Mouse (Mus musculus): ENCODE measurements around the gene Mapkapk3. TPM values are rescaled to one million over a fixed set of nuclear protein-coding genes. Genes with fewer than 3 reads are reported as not detected.

The Mapkapk3 gene
- polyA plus RNA-seq, 1 experiment from 2014 or later = 2.1 TPM

DNA sequence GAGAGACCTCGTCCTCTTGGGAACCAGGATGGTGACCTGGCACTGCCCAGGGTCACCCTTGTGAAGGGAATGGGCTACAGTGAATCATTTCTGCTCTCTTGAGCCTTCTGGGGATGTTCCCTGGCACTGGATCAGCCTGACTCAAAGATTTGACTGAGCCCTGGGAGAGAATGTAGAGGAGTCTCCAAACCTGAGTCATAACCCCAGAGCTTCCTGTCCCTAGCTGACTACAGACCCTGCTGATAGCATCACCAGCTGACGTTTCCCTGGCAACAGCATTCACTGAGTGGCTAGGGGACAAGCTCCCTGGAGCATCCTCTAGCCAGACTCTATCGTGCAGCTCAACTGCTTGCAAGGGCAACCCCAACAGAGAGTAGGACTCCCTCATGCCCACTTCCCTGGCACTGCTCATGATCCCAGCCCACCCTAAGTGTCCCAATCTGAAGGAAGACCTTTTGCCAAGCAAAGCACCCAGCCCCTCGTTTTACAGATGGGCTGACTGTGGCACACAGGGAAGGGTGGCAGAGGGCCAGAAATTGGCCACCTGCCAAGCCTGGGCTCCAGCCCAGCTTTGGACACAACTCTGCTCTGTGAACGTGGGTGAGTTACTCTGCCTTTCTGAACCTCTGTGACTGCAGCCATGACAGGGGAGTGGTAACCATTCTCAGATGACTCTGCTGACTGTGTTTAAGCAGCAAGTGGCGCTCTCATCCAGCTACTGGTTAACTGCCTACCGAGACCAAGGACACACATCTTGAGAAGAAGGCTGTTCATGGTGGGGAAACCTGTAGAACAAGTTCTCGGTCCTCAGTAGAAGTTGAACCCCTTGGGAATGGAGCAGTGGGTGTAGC is 10.9 kb downstream of the Mapkapk3 start:
- Histone ChIP-seq H3K9ac (replicated peaks; ENCODE audit: low read depth, low read length) (no peak overlapping the region), H3K4me1 (ENCODE audit: control insufficient read depth, insufficient read depth, low read length) (0 out of 2 replicates have a peak, but pooled peaks cover 3% of the 10 kb centered on the region), H3K4me3 (ENCODE audit: low read depth, low read length) (no peak overlapping the region), H3K27me3 (ENCODE audit: control insufficient read depth, insufficient read depth, low read length) (no peaks in the 10 kb centered on the region), H3K4me2 (ENCODE audit: low read depth, low read length) (no peak overlapping the region), H3K9me3 (ENCODE audit: control insufficient read depth, low read length) (no peaks in the 10 kb centered on the region), H3K36me3 (ENCODE audit: control insufficient read depth, insufficient read depth, low read length) (no peaks in the 10 kb centered on the region), H3K27ac (ENCODE audit: low read depth, low read length) (no peak overlapping the region)
- peak; percentile 72 for ATAC-seq (ENCODE audit: low read depth)
- 50% methylated on average over 8 of the region's 8 CpGs for WGBS

DNA sequence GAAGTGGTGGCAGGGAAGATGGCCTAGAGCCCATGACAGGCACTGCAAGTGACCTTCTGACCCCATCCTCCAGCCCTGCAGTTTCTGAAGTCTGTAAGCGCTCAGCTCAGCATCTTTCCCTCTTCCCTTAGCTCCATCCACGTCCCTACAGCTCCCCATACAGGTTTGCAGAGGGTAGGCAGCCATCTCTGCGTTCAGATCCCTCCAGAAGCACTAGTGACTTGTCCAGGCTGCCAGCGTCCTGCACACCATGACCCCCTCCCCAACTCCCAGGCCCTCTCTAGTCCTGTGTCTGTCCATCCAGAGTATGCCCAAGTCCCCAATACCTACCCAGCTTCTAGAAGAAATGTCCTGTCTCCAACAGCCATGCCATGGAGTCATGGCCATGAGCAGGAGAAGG is 11.6 kb downstream of the Mapkapk3 start:
- no peaks in the 10 kb centered on the region for H3K9me3 ChIP-seq (ENCODE audit: control insufficient read depth, low read length)
- no peak overlapping the region for H3K4me3 ChIP-seq (ENCODE audit: low read depth, low read length)
- 0 out of 2 replicates have a peak, but pooled peaks cover 3% of the 10 kb centered on the region for H3K4me1 ChIP-seq (ENCODE audit: control insufficient read depth, insufficient read depth, low read length)
- no peak overlapping the region for H3K9ac ChIP-seq (replicated peaks; ENCODE audit: low read depth, low read length)
- H3K27me3 ChIP-seq (ENCODE audit: control insufficient read depth, insufficient read depth, low read length) = no peaks in the 10 kb centered on the region
- H3K27ac ChIP-seq (ENCODE audit: low read depth, low read length) = no peak overlapping the region
- no peak for ATAC-seq (ENCODE audit: low read depth)
- WGBS = 48% methylated on average over 4 of the region's 4 CpGs
- no peak overlapping the region for H3K4me2 ChIP-seq (ENCODE audit: low read depth, low read length)
- H3K36me3 ChIP-seq (ENCODE audit: control insufficient read depth, insufficient read depth, low read length) = no peaks in the 10 kb centered on the region

DNA sequence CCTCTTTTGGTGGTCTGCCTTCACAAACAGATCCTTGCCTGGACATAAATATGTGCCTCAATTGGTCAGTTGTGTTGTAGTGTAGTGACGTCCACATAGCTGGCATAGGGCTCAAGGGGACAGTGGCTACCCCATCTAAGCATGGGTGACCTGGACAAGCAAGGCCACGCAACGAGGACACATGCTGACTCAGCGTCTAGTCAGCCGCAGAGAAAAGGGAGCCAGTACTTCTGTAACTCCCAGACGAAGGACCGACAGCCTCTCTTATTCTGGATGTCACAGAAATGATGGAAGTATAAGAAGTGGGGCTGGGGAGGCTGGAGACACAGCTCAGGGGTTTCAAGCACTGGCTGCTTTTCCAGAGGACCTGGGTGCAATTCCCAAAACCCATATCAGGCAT is 12.1 kb downstream of the Mapkapk3 start:
- H3K36me3 ChIP-seq (ENCODE audit: control insufficient read depth, insufficient read depth, low read length) = no peaks in the 10 kb centered on the region
- no peak overlapping the region for H3K4me3 ChIP-seq (ENCODE audit: low read depth, low read length)
- no peak overlapping the region for H3K27ac ChIP-seq (ENCODE audit: low read depth, low read length)
- H3K4me1 ChIP-seq (ENCODE audit: control insufficient read depth, insufficient read depth, low read length) = 0 out of 2 replicates have a peak, but pooled peaks cover 3% of the 10 kb centered on the region
- H3K9ac ChIP-seq (replicated peaks; ENCODE audit: low read depth, low read length) = no peak overlapping the region
- H3K4me2 ChIP-seq (ENCODE audit: low read depth, low read length) = no peak overlapping the region
- no peak for ATAC-seq (ENCODE audit: low read depth)
- WGBS = 85% methylated on average over 7 of the region's 7 CpGs
- no peaks in the 10 kb centered on the region for H3K9me3 ChIP-seq (ENCODE audit: control insufficient read depth, low read length)
- H3K27me3 ChIP-seq (ENCODE audit: control insufficient read depth, insufficient read depth, low read length) = no peaks in the 10 kb centered on the region

DNA sequence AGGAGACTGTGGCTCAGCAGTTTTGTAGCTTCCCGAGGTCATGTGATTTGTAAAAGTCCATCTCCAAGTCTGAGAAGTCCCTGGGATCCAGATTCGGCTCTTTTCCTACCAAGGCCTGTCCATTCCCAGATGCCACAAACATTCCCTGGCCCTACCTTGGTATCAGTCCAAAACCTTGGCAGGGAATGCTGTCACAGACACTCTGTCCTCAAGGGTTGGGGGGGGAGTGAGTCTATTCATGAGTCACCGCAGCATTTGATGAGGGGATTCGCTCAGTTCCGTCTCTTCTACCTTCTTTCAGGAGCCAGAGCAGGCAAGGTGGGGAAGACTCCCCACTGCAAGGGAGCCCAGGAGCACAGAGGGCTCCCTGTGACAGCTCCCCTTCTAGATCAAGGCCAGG is 14.0 kb downstream of the Mapkapk3 start:
- ATAC-seq (ENCODE audit: low read depth) = no peak
- H3K9me3 ChIP-seq (ENCODE audit: control insufficient read depth, low read length) = no peaks in the 10 kb centered on the region
- H3K9ac ChIP-seq (replicated peaks; ENCODE audit: low read depth, low read length) = no peak overlapping the region
- no peaks in the 10 kb centered on the region for H3K27me3 ChIP-seq (ENCODE audit: control insufficient read depth, insufficient read depth, low read length)
- no peak overlapping the region for H3K4me3 ChIP-seq (ENCODE audit: low read depth, low read length)
- no peak overlapping the region for H3K27ac ChIP-seq (ENCODE audit: low read depth, low read length)
- H3K4me1 ChIP-seq (ENCODE audit: control insufficient read depth, insufficient read depth, low read length) = 0 out of 2 replicates have a peak, but pooled peaks cover 3% of the 10 kb centered on the region
- no peaks in the 10 kb centered on the region for H3K36me3 ChIP-seq (ENCODE audit: control insufficient read depth, insufficient read depth, low read length)
- no peak overlapping the region for H3K4me2 ChIP-seq (ENCODE audit: low read depth, low read length)
- WGBS = 88% methylated on average over 5 of the region's 5 CpGs

DNA sequence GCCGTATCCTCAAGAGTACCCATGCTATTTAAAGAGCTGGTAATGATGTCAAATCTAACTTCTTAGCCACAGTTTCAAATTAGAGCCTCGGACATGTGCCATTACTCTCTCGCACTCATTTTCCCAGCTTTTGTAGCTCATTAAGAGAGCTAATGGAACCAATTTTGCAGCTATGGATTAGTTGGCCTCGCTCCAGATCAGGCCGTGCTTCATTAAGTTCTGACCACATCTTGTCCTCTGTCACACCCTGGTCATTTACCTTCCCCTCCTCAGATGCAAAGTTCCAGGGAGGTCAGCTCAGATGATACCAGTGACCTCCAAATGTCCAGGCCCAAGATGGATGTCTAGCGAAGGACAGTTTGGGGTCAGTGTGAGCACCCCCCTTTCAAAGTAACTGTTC is 14.9 kb downstream of the Mapkapk3 start:
- H3K36me3 ChIP-seq (ENCODE audit: control insufficient read depth, insufficient read depth, low read length) = no peaks in the 10 kb centered on the region
- ATAC-seq (ENCODE audit: low read depth) = no peak
- no peak overlapping the region for H3K9ac ChIP-seq (replicated peaks; ENCODE audit: low read depth, low read length)
- no peak overlapping the region for H3K27ac ChIP-seq (ENCODE audit: low read depth, low read length)
- 0 out of 2 replicates have a peak, but pooled peaks cover 2% of the 10 kb centered on the region for H3K4me1 ChIP-seq (ENCODE audit: control insufficient read depth, insufficient read depth, low read length)
- no peaks in the 10 kb centered on the region for H3K27me3 ChIP-seq (ENCODE audit: control insufficient read depth, insufficient read depth, low read length)
- H3K9me3 ChIP-seq (ENCODE audit: control insufficient read depth, low read length) = no peaks in the 10 kb centered on the region
- H3K4me3 ChIP-seq (ENCODE audit: low read depth, low read length) = no peak overlapping the region
- H3K4me2 ChIP-seq (ENCODE audit: low read depth, low read length) = no peak overlapping the region
- WGBS = 83% methylated on average over 6 of the region's 6 CpGs

DNA sequence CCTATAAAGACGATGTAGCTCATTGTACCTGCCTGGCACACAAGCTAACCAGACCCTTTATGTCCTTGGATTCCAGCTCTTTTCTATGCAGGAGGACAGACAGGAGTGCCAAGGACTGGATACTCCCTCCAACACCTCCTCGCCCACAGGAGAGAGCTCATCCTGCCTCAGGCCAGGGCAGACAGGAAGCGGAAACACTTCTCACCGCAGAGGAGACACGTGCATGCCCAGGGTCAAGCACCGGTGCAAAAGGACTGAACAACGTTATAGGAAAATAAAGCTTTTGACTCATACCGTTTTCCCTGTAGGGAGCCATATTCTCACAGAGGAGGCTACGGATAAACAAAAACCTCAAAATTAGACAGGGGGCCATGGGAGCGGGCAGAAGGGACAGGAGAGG is 16.5 kb downstream of the Mapkapk3 start:
- Histone ChIP-seq H3K4me1 (ENCODE audit: control insufficient read depth, insufficient read depth, low read length) (no peaks in the 10 kb centered on the region), H3K9me3 (ENCODE audit: control insufficient read depth, low read length) (no peaks in the 10 kb centered on the region), H3K4me3 (ENCODE audit: low read depth, low read length) (no peak overlapping the region), H3K27ac (ENCODE audit: low read depth, low read length) (no peak overlapping the region), H3K27me3 (ENCODE audit: control insufficient read depth, insufficient read depth, low read length) (no peaks in the 10 kb centered on the region), H3K4me2 (ENCODE audit: low read depth, low read length) (no peak overlapping the region), H3K36me3 (ENCODE audit: control insufficient read depth, insufficient read depth, low read length) (no peaks in the 10 kb centered on the region), H3K9ac (replicated peaks; ENCODE audit: low read depth, low read length) (no peak overlapping the region)
- 77% methylated on average over 10 of the region's 10 CpGs for WGBS
- no peak for ATAC-seq (ENCODE audit: low read depth)

DNA sequence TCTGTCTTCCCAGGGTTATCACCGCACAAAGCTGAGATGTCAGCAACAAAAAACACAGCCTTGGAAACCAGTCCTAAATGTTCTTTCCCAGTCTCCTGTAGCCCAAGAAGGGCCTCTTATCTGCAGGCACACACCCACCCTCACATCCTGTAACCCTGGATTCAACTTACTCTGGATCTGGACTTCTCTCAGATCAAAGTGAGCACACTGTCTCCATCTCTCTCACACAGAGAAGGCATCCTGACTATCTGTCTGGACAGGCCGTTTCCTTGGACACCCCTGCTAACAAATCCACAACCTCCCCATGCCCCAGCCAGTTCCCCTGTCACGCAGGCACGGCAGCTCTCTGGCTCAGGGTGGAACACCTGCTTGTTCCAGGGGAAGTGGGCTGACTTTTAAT is 17.4 kb downstream of the Mapkapk3 start:
- H3K27ac ChIP-seq (ENCODE audit: low read depth, low read length) = no peak overlapping the region
- no peaks in the 10 kb centered on the region for H3K27me3 ChIP-seq (ENCODE audit: control insufficient read depth, insufficient read depth, low read length)
- H3K9ac ChIP-seq (replicated peaks; ENCODE audit: low read depth, low read length) = no peak overlapping the region
- H3K4me1 ChIP-seq (ENCODE audit: control insufficient read depth, insufficient read depth, low read length) = no peaks in the 10 kb centered on the region
- no peak overlapping the region for H3K4me3 ChIP-seq (ENCODE audit: low read depth, low read length)
- no peaks in the 10 kb centered on the region for H3K9me3 ChIP-seq (ENCODE audit: control insufficient read depth, low read length)
- H3K4me2 ChIP-seq (ENCODE audit: low read depth, low read length) = no peak overlapping the region
- H3K36me3 ChIP-seq (ENCODE audit: control insufficient read depth, insufficient read depth, low read length) = no peaks in the 10 kb centered on the region
- WGBS = 83% methylated on average over 4 of the region's 4 CpGs
- ATAC-seq (ENCODE audit: low read depth) = no peak

DNA sequence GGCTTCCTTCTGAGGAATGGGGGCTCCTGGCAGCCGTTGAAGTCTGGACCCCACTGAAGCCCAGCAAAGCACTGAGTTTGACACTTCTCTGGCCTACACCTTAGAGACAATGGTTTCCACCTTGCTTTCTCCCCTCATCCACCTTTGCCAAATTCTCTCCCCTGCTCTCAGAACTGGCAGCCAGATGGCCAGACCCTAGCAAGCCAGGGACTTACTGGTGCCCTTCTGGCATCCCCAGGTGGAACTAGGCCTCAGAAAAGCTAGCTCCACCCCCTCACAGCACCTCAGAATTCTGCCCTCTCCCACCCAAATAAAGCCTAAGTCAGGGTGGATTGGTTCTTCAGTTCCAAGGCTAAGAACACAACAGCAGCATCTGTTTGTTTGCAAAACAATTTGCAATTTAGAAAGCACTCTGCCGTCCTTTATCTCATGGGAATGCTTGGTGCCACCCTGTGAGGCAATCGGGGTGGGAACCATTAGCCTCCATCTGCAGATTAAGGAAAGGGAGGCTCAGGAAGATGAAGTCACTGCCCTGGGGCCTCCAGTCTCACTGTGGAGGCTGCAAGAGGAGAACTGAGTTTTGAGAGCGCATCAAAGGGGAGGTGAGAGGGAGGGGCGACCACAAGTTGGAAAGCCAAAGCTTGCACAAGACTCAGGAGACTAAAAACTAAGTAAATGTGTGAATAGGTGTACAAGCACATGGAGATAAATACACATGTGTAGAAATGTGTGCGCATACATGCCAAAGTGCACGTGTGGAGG is 18.3 kb downstream of the Mapkapk3 start:
- no peak overlapping the region for H3K4me3 ChIP-seq (ENCODE audit: low read depth, low read length)
- no peaks in the 10 kb centered on the region for H3K36me3 ChIP-seq (ENCODE audit: control insufficient read depth, insufficient read depth, low read length)
- ATAC-seq (ENCODE audit: low read depth) = no peak
- H3K4me1 ChIP-seq (ENCODE audit: control insufficient read depth, insufficient read depth, low read length) = no peaks in the 10 kb centered on the region
- H3K27me3 ChIP-seq (ENCODE audit: control insufficient read depth, insufficient read depth, low read length) = no peaks in the 10 kb centered on the region
- 77% methylated on average over 7 of the region's 7 CpGs for WGBS
- no peak overlapping the region for H3K9ac ChIP-seq (replicated peaks; ENCODE audit: low read depth, low read length)
- H3K9me3 ChIP-seq (ENCODE audit: control insufficient read depth, low read length) = no peaks in the 10 kb centered on the region
- no peak overlapping the region for H3K27ac ChIP-seq (ENCODE audit: low read depth, low read length)
- H3K4me2 ChIP-seq (ENCODE audit: low read depth, low read length) = no peak overlapping the region

DNA sequence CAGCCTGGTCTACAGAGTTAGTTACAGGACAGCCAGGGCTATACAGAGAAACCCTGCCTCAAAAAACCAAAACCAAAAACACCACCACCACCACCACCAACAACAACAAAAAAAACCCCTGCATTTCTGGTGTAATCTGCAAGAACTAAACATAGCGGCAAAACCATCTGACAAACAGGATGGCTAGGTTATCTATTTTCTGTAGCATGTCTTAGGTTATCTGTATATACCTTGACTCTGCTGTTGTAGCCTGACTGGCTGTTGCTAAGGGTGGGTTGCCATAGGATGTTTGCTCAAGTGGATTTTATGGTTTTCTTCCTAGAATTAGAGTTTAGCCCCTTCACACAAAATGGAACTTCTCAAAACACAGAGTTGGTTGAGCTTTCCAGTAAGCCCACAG is 19.9 kb downstream of the Mapkapk3 start:
- Histone ChIP-seq H3K9me3 (ENCODE audit: control insufficient read depth, low read length) (no peaks in the 10 kb centered on the region), H3K36me3 (ENCODE audit: control insufficient read depth, insufficient read depth, low read length) (no peaks in the 10 kb centered on the region), H3K4me3 (ENCODE audit: low read depth, low read length) (no peak overlapping the region), H3K4me1 (ENCODE audit: control insufficient read depth, insufficient read depth, low read length) (no peaks in the 10 kb centered on the region), H3K4me2 (ENCODE audit: low read depth, low read length) (no peak overlapping the region), H3K9ac (replicated peaks; ENCODE audit: low read depth, low read length) (no peak overlapping the region), H3K27ac (ENCODE audit: low read depth, low read length) (no peak overlapping the region), H3K27me3 (ENCODE audit: control insufficient read depth, insufficient read depth, low read length) (no peaks in the 10 kb centered on the region)
- 97% methylated on average over 1 of the region's 1 CpGs for WGBS
- no peak for ATAC-seq (ENCODE audit: low read depth)

Data from neural tube, embryonic 14.5 days (tissue).